In genomic region chr10:15310650-15311049, GRCm38 (mm10) we compare ENCODE assay signal across 32 mouse cellular contexts.
"Had no signal": no experiment of that assay in that cellular context is flagged by ENCODE, and none has a peak within 500 bp of the region (broad histone marks: within the 10 kb centered on the region; RNA-seq: fewer than 3 reads in every experiment).

No protein-coding gene starts in this region.

- DNase-seq: left cerebral cortex, postnatal 4 days; liver; liver, embryonic 13.5 days; liver, postnatal 0 days; lung, adult 18-20 months; lung, adult 2 months; lung, embryonic 14.5 days; lung, postnatal 10 days; lung, postnatal 14 days; lung, postnatal 36 days; lung, postnatal 4 days; midbrain, embryonic 14.5 days had no signal

- H3K27ac ChIP-seq: left cerebral cortex, adult 2 months; limb, embryonic 10.5 days; limb, embryonic 12.5 days; limb, embryonic 13.5 days; limb, embryonic 15.5 days; liver, embryonic 12.5 days; liver, embryonic 13.5 days; liver, embryonic 14.5 days; liver, embryonic 15.5 days; lung, embryonic 15.5 days; macrophage; midbrain, embryonic 10.5 days; midbrain, embryonic 12.5 days; midbrain, embryonic 13.5 days; midbrain, embryonic 15.5 days; neural tube, embryonic 12.5 days had no signal

- H3K4me2 ChIP-seq: limb, embryonic 12.5 days; limb, embryonic 13.5 days; limb, embryonic 15.5 days; liver, embryonic 12.5 days; liver, embryonic 13.5 days; liver, embryonic 15.5 days; lung, embryonic 14.5 days; lung, embryonic 15.5 days; midbrain, embryonic 11.5 days; midbrain, embryonic 12.5 days; midbrain, embryonic 13.5 days; midbrain, embryonic 15.5 days; neural tube, embryonic 12.5 days had no signal

- H3K27me3 ChIP-seq: limb, embryonic 12.5 days; limb, embryonic 13.5 days; limb, embryonic 15.5 days; liver, embryonic 12.5 days; liver, embryonic 13.5 days; liver, embryonic 15.5 days; lung, embryonic 15.5 days; megakaryocyte, embryonic 14.5 days; midbrain, embryonic 12.5 days; midbrain, embryonic 13.5 days; midbrain, embryonic 15.5 days; neural tube, embryonic 12.5 days had no signal

- H3K9ac ChIP-seq: limb, embryonic 12.5 days; limb, embryonic 13.5 days; limb, embryonic 15.5 days; liver, embryonic 12.5 days; liver, embryonic 13.5 days; liver, embryonic 14.5 days; liver, embryonic 15.5 days; liver, postnatal 0 days; lung, embryonic 14.5 days; lung, embryonic 15.5 days; midbrain, embryonic 12.5 days; midbrain, embryonic 13.5 days; midbrain, embryonic 15.5 days; neural tube, embryonic 12.5 days had no signal

- H3K36me3 ChIP-seq: limb, embryonic 10.5 days; limb, embryonic 12.5 days; limb, embryonic 13.5 days; limb, embryonic 15.5 days; liver, embryonic 12.5 days; liver, embryonic 13.5 days; liver, embryonic 15.5 days; lung, embryonic 15.5 days; midbrain, embryonic 10.5 days; midbrain, embryonic 12.5 days; midbrain, embryonic 13.5 days; midbrain, embryonic 15.5 days; neural tube, embryonic 12.5 days had no signal

- H3K9me3 ChIP-seq: limb, embryonic 10.5 days; limb, embryonic 12.5 days; limb, embryonic 13.5 days; limb, embryonic 15.5 days; liver, embryonic 12.5 days; liver, embryonic 13.5 days; liver, embryonic 15.5 days; lung, embryonic 15.5 days; megakaryocyte, embryonic 14.5 days; midbrain, embryonic 10.5 days; midbrain, embryonic 12.5 days; midbrain, embryonic 13.5 days; midbrain, embryonic 15.5 days; neural tube, embryonic 12.5 days had no signal

- H3K4me1 ChIP-seq: limb, embryonic 10.5 days; limb, embryonic 12.5 days; limb, embryonic 13.5 days; limb, embryonic 15.5 days; liver, embryonic 12.5 days; liver, embryonic 13.5 days; liver, embryonic 15.5 days; lung, embryonic 15.5 days; megakaryocyte, embryonic 14.5 days; midbrain, embryonic 10.5 days; midbrain, embryonic 12.5 days; midbrain, embryonic 13.5 days; midbrain, embryonic 15.5 days; neural tube, embryonic 12.5 days had no signal

- ATAC-seq: liver, embryonic 12.5 days; liver, postnatal 0 days; lung, postnatal 0 days; midbrain, embryonic 13.5 days; midbrain, embryonic 15.5 days; midbrain, embryonic 16.5 days had no signal

- H3K4me3 ChIP-seq: left cerebral cortex, adult 2 months; limb, embryonic 10.5 days; limb, embryonic 12.5 days; limb, embryonic 13.5 days; limb, embryonic 15.5 days; liver, embryonic 12.5 days; liver, embryonic 13.5 days; liver, embryonic 15.5 days; lung, embryonic 15.5 days; megakaryocyte, embryonic 14.5 days; midbrain, embryonic 10.5 days; midbrain, embryonic 12.5 days; midbrain, embryonic 13.5 days; midbrain, embryonic 15.5 days; myocyte; neural tube, embryonic 12.5 days had no signal
